Mouse (Mus musculus): ENCODE measurements around the gene Hoxa3. TPM values are rescaled to one million over a fixed set of nuclear protein-coding genes. Genes with fewer than 3 reads are reported as not detected.

Hoxa3 gene
- total RNA-seq, 2 experiments from 2014 or later, result 1.4 TPM; not detected in 1

- no peak for ATAC-seq (replicated peaks; ENCODE audit: low FRiP score, low TSS enrichment, poor library complexity, severe bottlenecking)
Measured at GRCm38 (mm10) chr6:52139115-52139514, 74.0 kb downstream of the Hoxa3 start.

- no peak for ATAC-seq (replicated peaks; ENCODE audit: low FRiP score, low TSS enrichment, poor library complexity, severe bottlenecking)
Measured at GRCm38 (mm10) chr6:52138576-52138975, 74.6 kb downstream of the Hoxa3 start.

- ATAC-seq (replicated peaks; ENCODE audit: low FRiP score, low TSS enrichment, poor library complexity, severe bottlenecking), result no peak
Measured at GRCm38 (mm10) chr6:52137841-52138535, 75.1 kb downstream of the Hoxa3 start.

- no peak for ATAC-seq (replicated peaks; ENCODE audit: low FRiP score, low TSS enrichment, poor library complexity, severe bottlenecking)
Measured at GRCm38 (mm10) chr6:52123673-52124072, 89.5 kb downstream of the Hoxa3 start.

- ATAC-seq (replicated peaks; ENCODE audit: low FRiP score, low TSS enrichment, poor library complexity, severe bottlenecking), result no peak
Measured at GRCm38 (mm10) chr6:52121173-52121572, 92.0 kb downstream of the Hoxa3 start.

Other genes starting within 250 kb of the Hoxa3 start
- gene Skap2, start 200.8 kb downstream of the Hoxa3 start, total RNA-seq (2014; fragmentation: Nextera tagmentation), result 18.5 and 30.0 TPM in 2 replicates
- 44.3 and 66.4 TPM in 2 replicates for gene Skap2, start 200.8 kb downstream of the Hoxa3 start, total RNA-seq (2017)
- gene Hoxa1, start 55.0 kb downstream of the Hoxa3 start, total RNA-seq (2014; fragmentation: Nextera tagmentation), result not detected in 2 replicates
- gene Hoxa1, start 55.0 kb downstream of the Hoxa3 start, total RNA-seq (2017), result 0.34 TPM in 1 of 2 replicates, not detected in the other
- 1.4 TPM in 1 of 2 replicates, not detected in the other for gene Hoxa2, start 48.5 kb downstream of the Hoxa3 start, total RNA-seq (2014; fragmentation: Nextera tagmentation)
- not detected in 2 replicates for gene Hoxa2, start 48.5 kb downstream of the Hoxa3 start, total RNA-seq (2017)
- not detected in 2 replicates for gene 5730596B20Rik, start 35.8 kb downstream of the Hoxa3 start, total RNA-seq (2014; fragmentation: Nextera tagmentation)
- gene 5730596B20Rik, start 35.8 kb downstream of the Hoxa3 start, total RNA-seq (2017), result not detected in 2 replicates
- gene Hoxa4, start 21.6 kb downstream of the Hoxa3 start, total RNA-seq (2014; fragmentation: Nextera tagmentation), result 1.9 and 2.2 TPM in 2 replicates
- gene Hoxa4, start 21.6 kb downstream of the Hoxa3 start, total RNA-seq (2017), result 0.46 and 0.66 TPM in 2 replicates
- 1.1 and 2.6 TPM in 2 replicates for gene Hoxa5, start 8.7 kb downstream of the Hoxa3 start, total RNA-seq (2014; fragmentation: Nextera tagmentation)
- gene Hoxa5, start 8.7 kb downstream of the Hoxa3 start, total RNA-seq (2017), result 0.56 and 0.76 TPM in 2 replicates
- gene Hoxa6, start 4.6 kb downstream of the Hoxa3 start, total RNA-seq (2014; fragmentation: Nextera tagmentation), result 1.5 TPM in 1 of 2 replicates, not detected in the other
- gene Hoxa6, start 4.6 kb downstream of the Hoxa3 start, total RNA-seq (2017), result not detected in 2 replicates
- gene Gm28308, start within 50 bp of the Hoxa3 start, total RNA-seq (2014; fragmentation: Nextera tagmentation), result not detected in 2 replicates
- gene Gm28308, start within 50 bp of the Hoxa3 start, total RNA-seq (2017), result not detected in 2 replicates
- 3.4 and 4.1 TPM in 2 replicates for gene Hoxa7, start 8.5 kb upstream of the Hoxa3 start, total RNA-seq (2014; fragmentation: Nextera tagmentation)
- 2.6 and 3.1 TPM in 2 replicates for gene Hoxa7, start 8.5 kb upstream of the Hoxa3 start, total RNA-seq (2017)
- 7.6 and 9.7 TPM in 2 replicates for gene Hoxa9, start 17.8 kb upstream of the Hoxa3 start, total RNA-seq (2014; fragmentation: Nextera tagmentation)
- gene Hoxa9, start 17.8 kb upstream of the Hoxa3 start, total RNA-seq (2017), result 10.3 and 27.1 TPM in 2 replicates
- gene Hoxa10, start 27.5 kb upstream of the Hoxa3 start, total RNA-seq (2014; fragmentation: Nextera tagmentation), result not detected in 2 replicates
- gene Hoxa10, start 27.5 kb upstream of the Hoxa3 start, total RNA-seq (2017), result 0.34 TPM in 1 of 2 replicates, not detected in the other
- not detected in 2 replicates for gene Hoxa11, start 32.5 kb upstream of the Hoxa3 start, total RNA-seq (2014; fragmentation: Nextera tagmentation)
- not detected in 2 replicates for gene Hoxa11, start 32.5 kb upstream of the Hoxa3 start, total RNA-seq (2017)
- not detected in 2 replicates for gene Hoxa13, start 47.5 kb upstream of the Hoxa3 start, total RNA-seq (2014; fragmentation: Nextera tagmentation)
- not detected in 2 replicates for gene Hoxa13, start 47.5 kb upstream of the Hoxa3 start, total RNA-seq (2017)
- not detected in 2 replicates for gene Evx1, start 100.2 kb upstream of the Hoxa3 start, total RNA-seq (2014; fragmentation: Nextera tagmentation)
- not detected in 2 replicates for gene Evx1, start 100.2 kb upstream of the Hoxa3 start, total RNA-seq (2017)